Mouse (Mus musculus): ENCODE measurements around the gene Gdpgp1.

GRCm38 (mm10) chr7:80195146-80195545, 37.5 kb upstream of the Gdpgp1 start:
- TF ChIP-seq EP300 (IDR thresholded peaks at IDR 0.05; ENCODE audit: low read depth): no peak
- TF ChIP-seq CTCF (IDR thresholded peaks at IDR 0.05; ENCODE audit: low read depth): no peak

All from heart, postnatal 0 days (tissue).